Mouse (Mus musculus) frontal cortex, postnatal 25 days (tissue): ENCODE measurements around the gene Reg4.
A peak's percentile ranks its signal among the peaks of the same experiment; 100 is the strongest.

Source experiments
- DNase-seq, 2 experiments: peaks; one replicate each; pipeline ENCODE4 v3.0.0; 2022; ENCODE audit warnings: low spot score in 2 of 2

Gene Reg4

DNA sequence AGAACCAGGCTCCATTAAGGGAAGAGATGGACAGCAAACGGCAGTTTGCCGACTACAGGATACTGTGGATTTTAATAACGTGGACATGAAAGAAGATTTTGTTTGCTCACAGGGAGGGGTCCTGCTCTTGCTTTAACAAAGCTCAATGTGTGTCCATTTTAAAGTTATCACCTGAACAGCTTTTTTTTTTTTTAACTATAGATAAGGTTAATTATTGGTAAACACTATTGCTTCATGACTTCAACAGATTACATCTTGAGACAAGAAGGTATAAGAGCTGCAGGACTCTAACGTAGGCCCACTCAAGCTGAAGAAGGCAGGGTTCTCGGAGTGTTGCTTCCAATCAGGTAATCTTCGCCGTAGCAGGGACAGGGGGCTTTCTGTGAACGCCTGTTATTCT lies at the start of gene Reg4:
Gene Reg4, plus strand, starts transcription at position 301 of the 400 bp plus-strand sequence.
- DNase-seq: no peak

DNA sequence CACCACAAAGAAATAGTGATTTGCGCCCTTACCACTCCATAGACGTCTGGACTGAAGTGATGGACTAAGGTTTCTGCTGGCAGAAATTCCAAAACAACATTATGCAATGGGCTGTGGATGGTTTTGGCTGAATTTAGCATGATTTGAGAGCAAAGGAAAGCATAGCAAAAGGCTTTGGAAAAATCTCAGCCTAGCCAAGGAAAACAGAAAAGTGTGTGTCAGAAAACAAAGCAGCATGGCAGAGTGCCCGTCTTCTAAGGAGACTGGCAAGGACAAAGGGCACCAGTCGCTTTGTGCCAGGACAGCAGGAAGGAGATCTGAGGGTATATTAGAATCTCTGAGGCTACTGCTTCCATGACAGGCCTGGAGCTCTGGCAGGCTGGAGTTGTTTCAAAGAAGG lies 43.6 kb upstream of the Reg4 start:
- DNase-seq: peak; percentile 7 to 13

DNA sequence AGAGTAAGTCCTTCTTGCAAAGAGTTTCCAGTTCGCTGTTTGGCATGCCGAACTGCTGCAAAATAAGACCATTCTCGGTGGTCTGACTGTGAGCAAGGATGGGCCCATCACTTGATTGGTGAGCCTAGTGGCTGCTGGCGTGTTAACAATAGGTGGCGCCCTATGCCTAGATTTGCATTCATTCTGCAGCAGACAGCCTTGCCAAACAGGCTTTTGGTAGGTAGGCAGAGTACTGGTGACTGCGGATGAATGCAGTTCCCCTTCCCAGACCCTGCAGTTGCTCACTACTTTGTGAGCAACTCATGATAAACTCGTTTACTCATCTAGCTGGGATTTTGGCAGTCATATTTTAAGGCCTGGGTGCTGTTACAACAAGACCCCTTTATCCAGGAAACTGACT lies 41.2 kb upstream of the Reg4 start:
- peak; percentile 15 to 19 for DNase-seq

DNA sequence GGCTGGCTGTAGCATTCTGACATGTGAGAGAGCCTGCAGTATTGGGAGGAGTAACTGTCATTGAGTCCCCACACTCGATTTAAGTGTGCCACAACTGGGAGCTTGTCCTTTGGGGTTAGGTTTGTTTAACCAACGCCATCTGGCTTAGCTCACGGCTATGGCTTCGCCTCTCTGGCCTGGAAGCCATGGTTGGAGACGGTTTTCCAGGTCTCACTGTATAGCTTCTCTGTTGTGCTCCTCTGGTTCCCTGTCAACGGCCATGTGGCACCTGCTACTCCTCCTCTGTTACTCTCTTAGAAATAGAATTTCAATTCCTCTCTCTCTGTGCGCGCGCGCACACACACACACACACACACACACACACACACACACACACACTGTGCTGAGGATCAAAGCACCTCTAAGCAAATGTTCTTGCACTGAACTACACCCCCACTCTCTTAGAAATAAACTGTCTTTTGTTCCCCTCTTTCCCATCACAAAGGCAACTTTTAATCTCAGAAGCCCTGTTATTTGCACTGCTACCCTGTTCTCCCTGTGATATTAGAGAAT lies 36.7 kb upstream of the Reg4 start:
- no peak for DNase-seq

DNA sequence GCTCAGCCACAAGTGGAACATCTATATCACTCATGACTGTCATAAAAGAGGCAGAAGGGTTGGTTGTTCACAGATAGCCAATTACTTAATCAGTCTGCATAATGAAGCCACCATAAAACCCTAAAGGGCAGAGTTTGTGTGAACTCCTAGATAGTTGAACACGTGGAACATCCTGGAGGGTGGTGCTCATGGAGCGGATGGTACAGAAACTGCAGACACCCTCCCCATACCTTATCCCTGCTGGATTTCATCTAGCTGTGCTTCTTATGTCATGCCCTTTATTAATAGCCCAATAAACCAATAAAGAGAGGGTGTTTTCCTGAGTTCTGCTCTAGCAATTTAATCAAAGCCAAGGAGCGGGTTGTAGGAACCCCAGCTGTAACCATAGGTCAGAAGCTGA lies 34.2 kb upstream of the Reg4 start:
- DNase-seq: no peak

DNA sequence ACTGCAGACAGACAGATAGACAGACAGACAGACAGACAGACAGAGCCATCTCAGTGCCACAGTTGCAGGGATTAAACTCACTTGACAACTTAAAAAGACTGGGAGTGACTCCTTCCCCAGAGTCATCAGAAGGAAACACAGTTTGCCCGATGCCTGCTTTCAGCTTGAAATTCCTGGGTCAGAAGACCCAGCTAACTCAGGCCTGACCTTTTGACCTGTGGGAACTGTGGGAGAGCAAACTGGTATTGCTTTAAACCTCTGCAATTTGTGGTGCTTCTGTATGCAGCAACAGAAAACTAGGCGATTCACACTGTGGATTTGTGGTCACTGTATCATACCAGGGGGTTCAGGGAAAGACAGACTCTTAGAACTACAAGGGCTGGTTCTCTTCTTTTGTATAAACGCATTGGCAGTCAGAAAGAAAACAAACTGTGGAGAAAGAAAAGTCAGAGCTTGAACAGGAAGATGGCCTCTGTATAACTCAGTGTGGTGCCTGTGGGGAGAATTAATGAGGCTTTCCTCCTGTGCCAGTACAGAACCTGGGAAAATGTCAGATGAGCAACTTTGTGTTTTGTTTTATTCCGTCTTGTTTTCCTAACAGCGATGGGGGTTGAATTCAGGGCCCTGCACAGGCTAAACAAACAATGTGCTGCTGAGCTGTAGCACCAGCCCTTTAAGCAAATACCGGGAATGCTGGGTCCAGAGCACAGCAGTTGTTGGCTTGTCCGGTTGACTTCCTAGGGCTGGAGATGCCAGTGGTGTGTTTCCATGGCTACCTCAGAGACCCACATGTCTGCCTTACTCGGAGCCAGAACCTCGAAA lies 24.0 kb upstream of the Reg4 start:
- DNase-seq: no peak

DNA sequence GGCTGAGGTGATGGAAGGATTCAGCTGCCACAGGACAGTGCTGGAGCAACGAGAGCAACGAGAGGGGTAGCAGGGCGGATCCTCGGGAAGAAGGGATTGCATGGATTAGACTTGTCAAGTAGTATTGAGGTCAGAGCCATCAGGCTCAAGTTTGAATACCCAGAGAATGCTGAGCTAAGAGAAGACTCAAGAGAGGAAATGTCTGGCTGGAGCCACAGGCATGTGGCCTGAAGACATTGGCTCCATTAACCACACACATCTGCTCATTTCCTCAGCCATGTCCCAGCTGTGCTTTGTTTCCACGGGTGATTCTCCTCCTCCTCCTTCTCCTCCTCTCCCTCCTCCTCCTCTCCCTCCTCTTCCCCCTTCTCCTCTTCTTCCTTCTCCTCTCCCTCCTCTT lies 22.2 kb upstream of the Reg4 start:
- no peak for DNase-seq

DNA sequence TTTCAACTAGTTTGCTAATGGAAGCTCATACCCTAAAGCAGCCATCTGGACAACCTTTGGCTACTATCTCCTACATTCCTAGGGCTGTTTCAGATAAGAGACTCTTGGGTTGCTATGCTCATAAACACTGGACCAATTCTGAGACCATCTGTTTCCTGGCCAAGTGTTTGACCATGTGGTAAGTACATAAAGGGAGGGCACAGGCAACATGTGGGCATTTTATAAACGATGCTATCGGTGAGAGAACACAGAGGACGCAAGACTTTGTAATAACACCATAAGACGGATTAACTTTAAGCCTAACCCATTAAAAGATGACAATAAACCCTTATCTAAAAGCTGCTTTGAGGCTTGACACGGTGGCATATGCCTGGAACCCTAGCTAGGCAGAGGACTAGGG lies 18.7 kb upstream of the Reg4 start:
- no peak for DNase-seq

DNA sequence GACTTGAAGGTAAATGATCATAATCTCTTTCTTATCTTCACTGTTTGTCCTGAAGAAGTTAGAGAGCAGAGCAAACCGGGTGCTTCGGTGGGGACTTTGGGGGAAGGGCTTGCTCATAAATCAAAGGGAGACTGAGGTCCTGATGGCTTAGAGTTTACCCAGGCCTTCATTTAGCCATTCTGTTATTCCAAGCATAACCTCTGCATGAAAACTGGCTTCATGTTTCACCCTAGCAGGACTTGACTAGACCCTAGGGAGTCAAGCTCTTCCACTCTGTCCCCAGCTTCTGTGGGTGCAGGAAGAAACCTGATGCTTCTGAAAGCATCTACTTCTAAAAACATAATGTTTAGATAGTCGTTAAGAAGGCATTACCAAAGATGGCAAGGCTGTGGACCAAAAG lies 15.0 kb upstream of the Reg4 start:
- DNase-seq: no peak

DNA sequence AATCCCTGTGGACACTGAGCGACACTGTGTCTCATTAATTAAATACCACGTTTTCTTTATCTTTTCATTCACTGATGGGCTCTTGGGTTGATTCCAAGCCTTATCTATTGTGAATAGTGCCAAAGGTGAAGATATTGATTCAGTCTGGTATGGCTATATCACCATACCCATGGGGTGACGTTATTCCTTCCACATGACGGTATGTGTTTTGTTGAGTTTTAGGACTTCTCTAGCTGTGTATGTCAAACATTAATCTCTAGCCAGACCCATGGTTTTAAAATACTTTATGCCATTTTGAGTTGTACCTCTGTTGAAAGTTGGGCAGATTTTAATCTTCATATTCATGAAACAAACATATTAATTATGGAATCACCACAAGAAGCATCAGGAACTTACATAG lies 12.8 kb upstream of the Reg4 start:
- DNase-seq: no peak

DNA sequence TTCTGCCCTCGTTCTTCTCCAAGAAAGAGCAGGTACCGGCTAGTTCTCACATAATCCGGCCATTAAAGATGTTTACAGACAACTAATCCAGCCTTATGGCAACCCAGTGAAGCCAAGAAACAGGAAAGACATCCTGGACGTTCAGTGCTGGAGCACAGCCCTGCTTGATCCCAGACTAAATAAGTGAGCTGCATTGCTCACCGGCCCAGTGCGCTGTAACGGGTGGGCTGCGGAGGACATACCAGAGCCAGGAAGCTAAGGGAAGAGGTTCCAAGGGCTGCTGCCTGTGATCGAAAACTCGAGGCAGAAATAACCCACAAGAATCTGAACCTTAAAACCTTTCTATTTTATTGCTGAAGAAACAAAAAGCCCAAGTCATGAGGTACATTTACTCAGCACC lies 11.1 kb upstream of the Reg4 start:
- no peak for DNase-seq

DNA sequence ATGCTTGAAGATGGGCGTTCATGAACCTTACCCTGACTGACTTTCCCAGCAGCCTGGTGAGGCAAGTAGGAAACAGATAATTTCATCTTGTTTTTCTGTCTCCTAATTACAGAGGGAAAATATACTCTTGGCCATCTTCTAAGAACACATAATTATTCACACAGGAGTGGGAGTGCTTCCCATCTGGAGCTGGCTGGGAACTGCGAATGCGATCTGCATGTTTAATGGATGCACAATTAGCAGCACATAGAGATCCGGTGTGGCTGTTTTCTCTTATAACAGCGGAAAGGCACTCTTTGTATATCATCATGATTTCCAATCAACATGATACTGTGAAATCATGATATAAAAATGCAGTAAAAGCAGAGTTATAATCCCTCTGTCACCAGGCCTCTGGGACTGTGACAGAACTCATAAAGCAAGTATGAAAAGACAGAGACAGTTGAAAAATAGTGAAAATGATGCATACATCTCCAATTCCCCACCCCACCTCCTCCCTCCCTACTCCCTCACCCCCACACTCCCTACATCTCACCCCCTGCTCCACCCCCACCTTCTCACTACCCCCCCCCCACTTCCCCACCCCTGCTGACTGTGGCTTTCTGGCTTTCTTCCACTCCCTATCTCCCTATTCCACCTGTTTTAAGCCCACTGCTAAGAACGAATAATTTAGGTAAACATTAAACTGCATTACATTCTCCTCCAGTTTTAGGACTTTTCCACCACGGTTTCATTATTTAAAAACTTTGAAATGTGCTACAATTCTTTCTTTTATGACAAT lies 10.5 kb upstream of the Reg4 start:
- DNase-seq: peak; percentile 14 to 37

DNA sequence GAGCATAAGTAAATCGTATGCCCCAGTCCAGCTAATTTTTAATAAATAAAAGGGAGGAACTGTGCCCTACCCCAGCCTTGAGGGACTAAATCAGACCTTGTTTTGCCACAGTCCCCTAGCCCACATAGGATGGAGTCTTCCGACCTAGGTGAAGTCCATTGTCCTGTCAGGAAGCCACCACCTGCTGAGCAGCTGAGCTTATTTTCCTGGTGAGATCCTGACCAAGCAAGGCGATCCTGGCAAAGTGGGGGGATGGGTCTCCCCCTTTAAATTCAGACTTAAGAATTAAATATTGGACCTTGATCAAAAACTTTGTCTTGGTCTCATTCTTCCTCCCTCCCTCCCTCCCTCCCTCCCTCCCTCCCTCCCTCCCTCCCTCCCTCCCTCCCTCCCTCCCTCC lies 5.7 kb upstream of the Reg4 start:
- DNase-seq: no peak

DNA sequence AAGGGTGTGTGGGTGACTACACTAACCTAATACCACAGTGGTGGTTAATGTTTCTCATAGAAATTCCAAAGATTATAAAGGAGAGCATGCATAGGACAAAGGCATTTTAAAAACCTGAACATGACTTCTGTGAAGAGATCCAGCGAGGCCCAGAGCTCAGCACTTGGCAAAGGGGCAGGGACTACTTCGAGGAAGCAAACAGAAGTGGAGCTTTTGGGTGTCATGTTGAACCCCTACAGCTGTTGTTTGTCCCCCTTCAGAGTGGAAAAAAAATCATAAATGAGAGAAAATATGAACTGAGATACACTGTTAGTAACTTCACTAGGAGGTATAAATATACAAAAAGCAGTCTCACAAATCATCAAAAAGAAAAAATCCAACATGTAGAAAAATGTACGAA lies 1.3 kb downstream of the Reg4 start:
- DNase-seq: no peak

DNA sequence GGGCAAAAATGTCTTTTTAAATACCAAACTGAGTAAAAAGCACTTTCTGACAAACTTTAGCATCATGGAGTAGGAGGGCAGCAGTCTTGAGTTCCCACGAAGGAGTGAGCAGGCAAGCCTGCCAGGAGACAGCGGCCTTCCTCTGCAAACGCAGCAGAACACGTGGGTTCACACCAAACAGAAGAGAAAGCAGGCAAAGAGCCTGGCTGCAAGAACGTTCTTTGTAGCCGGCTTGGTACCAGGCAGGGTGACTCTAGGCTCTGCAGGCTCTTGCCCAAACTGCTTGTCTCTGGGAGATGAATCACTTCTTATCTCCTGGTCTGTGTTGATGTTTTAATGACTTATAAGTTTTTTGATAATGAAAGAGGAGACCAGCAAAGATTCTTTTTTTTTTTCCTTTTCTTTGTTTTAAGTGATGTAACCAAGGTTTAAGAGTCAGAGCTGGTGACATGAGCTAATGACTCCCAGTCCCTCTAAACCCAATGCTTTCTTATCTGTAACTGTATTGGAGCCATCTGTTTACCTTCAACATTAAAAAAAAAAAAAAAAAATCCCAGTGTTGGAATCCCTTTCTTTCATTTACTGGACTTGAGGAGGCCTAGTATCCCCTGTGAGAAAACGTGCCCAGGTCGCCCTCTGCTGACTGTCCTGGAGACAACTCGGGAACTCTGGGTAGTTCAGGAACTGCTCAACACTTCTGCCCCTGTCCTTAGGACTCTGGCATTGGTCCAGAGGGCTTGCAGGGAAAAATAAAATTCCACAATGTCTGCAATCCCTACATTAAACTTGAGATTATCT lies 2.0 kb downstream of the Reg4 start:
- peak; percentile 32 to 65 for DNase-seq

DNA sequence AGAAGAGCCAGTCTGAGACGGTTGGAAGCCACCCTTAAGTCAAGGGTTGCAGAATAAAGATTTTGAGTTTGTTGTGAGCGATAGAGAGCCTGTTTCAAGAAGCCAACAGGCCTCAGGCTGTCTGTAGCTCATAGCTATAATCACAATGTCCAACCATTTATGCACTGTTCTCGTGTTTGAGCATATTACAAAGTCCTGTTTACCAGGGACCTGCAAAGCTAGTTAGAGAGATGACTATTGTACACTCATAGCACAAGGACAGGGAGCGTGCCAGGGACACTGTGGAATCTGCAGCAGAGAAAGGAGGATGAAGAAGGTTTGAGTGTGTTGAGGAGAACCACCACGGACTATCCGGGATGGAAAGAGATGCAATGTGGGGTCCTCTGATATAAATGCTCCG lies 3.0 kb downstream of the Reg4 start:
- no peak for DNase-seq

DNA sequence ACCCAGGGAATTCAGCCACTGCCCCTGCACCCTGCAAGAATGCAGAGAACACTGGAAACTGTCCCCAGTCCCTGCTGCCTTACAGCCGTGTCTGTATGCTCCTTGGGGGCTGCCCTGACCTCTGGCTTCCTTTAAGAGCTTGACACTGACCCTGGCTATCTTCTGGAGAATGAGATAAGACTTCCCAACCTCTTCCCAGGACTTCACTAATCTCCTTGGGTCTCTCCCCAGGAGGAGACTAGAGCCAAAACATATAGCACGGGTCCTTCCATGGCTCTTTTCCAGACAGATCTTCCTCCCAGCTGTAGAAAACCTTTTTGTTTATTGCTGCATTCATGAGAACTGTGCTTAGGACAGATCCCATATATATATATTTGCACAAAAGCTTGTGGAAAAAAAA lies 3.8 kb downstream of the Reg4 start:
- DNase-seq: no peak

DNA sequence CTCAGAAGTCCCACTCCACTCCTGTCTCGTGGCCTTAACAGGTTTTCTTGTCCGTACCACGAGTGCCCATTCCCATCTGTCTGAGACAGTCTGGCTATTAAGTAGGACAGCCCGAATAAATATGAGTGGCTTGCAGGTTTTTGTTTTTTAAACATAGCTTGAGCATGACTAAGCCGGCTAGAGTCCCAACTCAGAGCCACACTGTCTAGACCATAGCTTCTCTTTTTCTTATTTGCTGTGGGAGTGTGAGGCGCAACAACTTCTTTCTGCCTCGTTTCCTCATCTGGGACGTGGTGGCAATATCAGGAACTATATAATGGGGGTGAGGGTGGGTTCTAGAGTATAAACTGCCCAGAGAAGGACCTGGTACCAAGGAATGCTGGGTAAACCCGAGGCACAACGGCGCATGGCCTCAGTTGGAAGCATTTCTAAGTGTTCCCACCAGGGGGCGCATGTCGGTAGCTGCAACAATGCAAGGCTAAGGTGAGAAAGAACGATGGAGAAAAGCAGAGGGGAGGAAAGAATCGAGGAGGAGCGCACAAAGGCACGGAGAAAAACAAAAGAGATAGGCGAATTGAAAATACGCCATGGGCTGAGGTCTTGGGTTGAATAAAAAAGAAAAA lies 5.1 kb downstream of the Reg4 start:
- DNase-seq: peak; percentile 66 to 73

DNA sequence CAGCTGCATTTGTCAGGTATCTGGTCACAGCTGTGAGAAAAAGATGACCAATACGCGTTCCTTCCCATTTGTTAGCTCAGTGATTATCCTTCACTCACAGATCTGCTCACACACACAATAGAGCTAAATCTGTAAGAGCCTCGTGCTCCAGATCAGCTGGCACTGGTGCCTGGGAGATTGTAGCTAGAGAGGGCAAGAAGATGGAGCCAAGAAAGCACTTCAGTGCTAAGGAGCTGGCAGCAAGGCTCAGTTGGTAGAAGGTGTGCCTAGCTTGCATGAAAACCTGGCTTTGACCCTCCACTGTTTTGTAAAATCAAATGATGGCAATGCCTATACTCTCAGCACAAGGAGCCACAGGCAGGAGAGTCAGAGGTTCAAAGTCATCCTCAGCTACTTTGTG lies 5.8 kb downstream of the Reg4 start:
- no peak for DNase-seq

DNA sequence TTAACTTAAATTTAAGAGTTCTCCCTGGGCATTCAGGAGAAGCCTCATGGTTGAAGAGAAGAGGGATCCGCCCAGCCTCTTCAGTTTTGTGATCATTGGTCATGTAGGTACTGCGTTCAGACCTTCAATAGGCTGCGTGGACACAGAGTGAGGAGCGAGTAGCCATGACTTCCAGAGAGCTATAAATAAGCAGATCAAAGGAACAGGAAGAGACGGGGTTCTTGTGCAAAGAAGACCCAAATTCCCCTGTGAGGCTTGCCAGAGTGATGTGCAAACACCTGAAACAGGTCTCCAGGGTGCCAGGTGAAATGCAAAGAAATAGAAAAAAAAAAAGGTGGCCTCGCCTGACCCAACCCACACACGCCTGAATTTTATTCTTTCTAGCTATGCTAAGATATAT lies 8.0 kb downstream of the Reg4 start:
- DNase-seq: no peak

DNA sequence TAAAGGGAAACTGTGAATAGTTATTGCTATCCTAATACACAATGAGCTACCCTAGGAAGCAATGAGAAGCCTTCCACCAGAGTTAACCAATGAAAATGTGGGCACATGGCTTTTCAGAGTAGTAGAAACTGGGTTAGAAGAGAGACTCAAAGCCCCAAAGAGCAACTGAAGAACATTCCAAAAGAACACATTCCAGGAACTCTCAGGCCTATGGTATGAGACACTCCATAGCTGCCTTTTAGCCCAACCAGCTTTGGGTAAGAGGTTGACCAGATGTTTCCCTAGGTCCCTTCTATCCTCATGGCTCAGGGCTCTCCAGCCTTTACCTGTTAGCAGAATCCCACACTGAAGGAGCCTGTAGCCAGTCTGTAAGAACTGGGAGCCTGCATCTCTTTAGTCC lies 11.5 kb downstream of the Reg4 start:
- DNase-seq: no peak

DNA sequence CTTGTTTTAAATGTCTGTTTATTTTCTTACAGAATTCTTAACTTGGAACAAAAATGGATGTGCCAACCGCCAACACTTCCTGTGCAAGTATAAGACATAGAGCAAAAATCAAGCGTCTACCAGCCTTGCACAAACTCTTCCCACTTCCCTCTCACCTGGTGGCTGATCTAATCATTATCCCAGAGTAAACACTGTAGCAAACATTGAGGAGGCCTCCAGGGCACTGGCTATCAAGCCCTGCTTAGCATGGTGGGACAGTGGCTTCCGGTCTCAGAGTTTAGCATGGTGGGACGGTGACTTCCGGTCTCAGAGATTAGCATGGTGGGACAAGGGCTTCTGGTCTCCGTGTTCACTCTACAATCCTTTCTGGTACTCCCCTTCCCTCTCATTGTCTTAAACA lies 14.3 kb downstream of the Reg4 start:
- DNase-seq: no peak
